Mouse (Mus musculus) forebrain, embryonic 10.5 days (tissue): ENCODE measurements around the gene Tsen54. TPM values are rescaled to one million over a fixed set of nuclear protein-coding genes. Genes with fewer than 3 reads are reported as not detected.
A peak's percentile ranks its signal among the peaks of the same experiment; 100 is the strongest.

ENCODE experiments used
- DNase-seq: peaks from one replicate; pipeline ENCODE4 v3.0.0-alpha.2; 2017; ENCODE audit warnings: low spot score; ENCODE audit errors: extremely low spot score
- H3K27ac ChIP-seq: fragments of 300-500 bp; sonication (generic); 2 replicates; pipeline ENCODE4 v1.5.1; 2016; ENCODE audit warnings: mild to moderate bottlenecking
- H3K27me3 ChIP-seq: fragments of 300-500 bp; sonication (generic); 2 replicates; pipeline ENCODE4 v1.6.1; 2016; ENCODE audit warnings: mild to moderate bottlenecking; ENCODE audit not compliant: poor library complexity, severe bottlenecking
- H3K36me3 ChIP-seq: fragments of 300-500 bp; sonication (generic); replicated peaks from 2 replicates; pipeline ENCODE4 v1.6.1; 2016; ENCODE audit warnings: mild to moderate bottlenecking, moderate library complexity
- H3K4me1 ChIP-seq: fragments of 300-500 bp; sonication (generic); 2 replicates; pipeline ENCODE4 v1.6.1; 2016
- H3K4me3 ChIP-seq: fragments of 300-500 bp; sonication (generic); 2 replicates; pipeline ENCODE4 v1.5.1; 2016; ENCODE audit warnings: mild to moderate bottlenecking, moderate library complexity
- H3K9me3 ChIP-seq: fragments of 300-500 bp; sonication (generic); 2 replicates; pipeline ENCODE4 v1.6.1; 2016; ENCODE audit warnings: mild to moderate bottlenecking, moderate library complexity
- WGBS: fragments of 180-500 bp; shearing (Covaris S2); methylation state at CpG from one replicate; pipeline ENCODE4 v1.1.7; 2016; 5-methylcytosine and 5-hydroxymethylcytosine counted together
- polyA plus RNA-seq: library from polyadenylated mRNA; unstranded; fragments of >200 nt; fragmentation: Nextera tagmentation; extraction: Ambion mirVana; gene quantifications from 2 replicates; pipeline ENCODE4 v1.2.1, GENCODE M21; 2016

Tsen54 gene
- polyA plus RNA-seq, 1 experiment from 2014 or later, result 34.7 TPM

DNA sequence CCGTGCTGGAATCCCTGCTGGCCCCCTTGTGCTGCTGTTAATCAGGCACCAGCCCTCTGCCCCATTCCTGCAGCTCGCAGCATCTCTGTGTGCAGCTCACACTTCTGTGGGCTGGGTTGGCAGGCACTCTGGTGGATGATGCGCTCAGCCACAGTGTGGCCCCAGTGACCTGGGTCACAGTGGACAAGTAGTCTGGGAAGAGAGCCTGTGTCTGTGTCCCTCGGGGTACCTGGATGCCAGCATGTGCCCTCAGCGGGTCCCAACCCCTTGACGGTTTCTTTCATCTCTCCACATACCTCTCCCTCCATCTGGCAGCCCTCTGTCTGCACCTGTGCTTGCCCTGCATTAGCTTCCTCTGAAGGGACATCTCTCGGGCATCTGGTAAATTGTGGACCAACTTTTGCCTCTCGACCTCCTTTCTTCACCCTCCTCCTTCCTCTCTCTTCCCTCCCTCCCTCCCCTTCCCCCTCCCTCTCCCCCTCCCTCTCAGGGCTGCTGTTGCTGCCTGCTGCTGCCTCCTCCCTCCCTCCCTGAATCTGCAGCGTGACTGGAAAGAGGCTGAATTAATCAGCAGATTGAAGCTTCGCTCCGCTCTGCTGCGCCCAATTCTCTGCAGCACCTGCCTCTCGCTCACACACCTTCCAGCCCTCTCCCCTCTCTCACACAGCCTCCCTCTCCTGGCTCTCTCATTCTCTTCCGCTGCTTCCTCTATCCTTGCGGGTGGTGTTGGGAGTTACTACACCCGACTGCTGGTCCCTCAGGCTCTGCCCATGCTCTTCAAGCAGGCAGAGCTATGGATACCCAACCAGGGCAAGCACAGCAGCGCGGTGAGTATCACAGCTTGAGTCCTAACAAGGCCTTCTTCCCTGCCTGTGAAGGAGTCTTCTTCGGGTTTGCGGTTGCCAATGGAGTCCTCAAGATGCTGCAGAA, 34.1 kb upstream of the Tsen54 start:
- DNase-seq, result peak; percentile 52
- H3K4me1 ChIP-seq, result peaks cover 85% of the 10 kb centered on the region
- H3K36me3 ChIP-seq, result peaks cover 8% of the 10 kb centered on the region
- H3K27ac ChIP-seq, result peak overlapping the region; percentile 84
- 10% methylated on average over 20 of the region's 20 CpGs for WGBS
- 0 out of 2 replicates have a peak, but pooled peaks cover 5% of the 10 kb centered on the region for H3K27me3 ChIP-seq
- no peaks in the 10 kb centered on the region for H3K9me3 ChIP-seq
- peak overlapping the region; percentile 40 for H3K4me3 ChIP-seq

DNA sequence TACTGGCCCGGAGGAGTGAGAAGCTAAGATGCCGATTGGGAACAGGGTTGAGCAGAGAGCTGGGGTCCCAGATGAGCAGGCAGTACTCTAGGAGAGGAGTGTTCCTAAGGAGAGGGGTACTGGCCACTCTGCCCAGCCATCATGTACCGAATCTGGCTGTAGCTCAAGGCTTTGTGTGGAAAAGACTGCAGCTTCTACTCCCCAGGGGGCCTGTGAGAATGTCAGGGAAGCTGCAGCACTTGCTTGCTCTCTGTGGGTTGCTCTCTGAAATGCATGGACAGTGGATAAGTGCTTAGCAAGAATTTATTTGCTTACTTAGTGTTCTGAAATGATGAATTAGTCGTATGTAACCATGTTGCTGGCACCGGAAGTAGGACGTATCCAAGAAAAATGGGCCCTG, 28.1 kb upstream of the Tsen54 start:
- no peak overlapping the region for H3K4me3 ChIP-seq
- H3K4me1 ChIP-seq, result peaks cover 36% of the 10 kb centered on the region
- H3K36me3 ChIP-seq, result peaks cover 61% of the 10 kb centered on the region
- H3K27ac ChIP-seq, result 0 out of 2 replicates have a peak overlapping the region, but pooled peaks have one; percentile 45
- H3K27me3 ChIP-seq, result no peaks in the 10 kb centered on the region
- no peaks in the 10 kb centered on the region for H3K9me3 ChIP-seq
- no peak for DNase-seq
- 74% methylated on average over 6 of the region's 6 CpGs for WGBS

DNA sequence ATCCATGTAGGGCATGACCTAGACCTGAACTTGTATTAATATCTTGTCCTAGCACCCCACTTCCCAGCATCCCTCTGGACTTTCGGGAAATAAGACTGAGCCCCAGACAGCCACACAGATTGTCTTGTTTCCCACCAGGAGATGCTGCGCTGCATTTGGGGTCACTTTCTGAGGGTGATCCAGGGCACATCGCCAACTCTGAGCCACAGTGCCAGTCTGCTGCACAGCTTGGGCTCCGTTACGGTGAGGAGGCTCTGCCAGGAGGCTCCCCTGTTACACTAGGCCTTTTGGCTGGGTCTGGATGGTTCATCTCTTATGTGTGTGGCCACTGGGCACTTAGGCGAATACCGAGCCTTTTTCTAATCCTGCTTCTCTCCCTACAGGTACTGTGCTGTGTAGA, 24.7 kb upstream of the Tsen54 start:
- WGBS, result 92% methylated on average over 7 of the region's 7 CpGs
- Histone ChIP-seq H3K4me3 (no peak overlapping the region), H3K4me1 (peaks cover 16% of the 10 kb centered on the region), H3K36me3 (peaks cover 94% of the 10 kb centered on the region), H3K27me3 (no peaks in the 10 kb centered on the region), H3K9me3 (no peaks in the 10 kb centered on the region), H3K27ac (no peak overlapping the region)
- no peak for DNase-seq

DNA sequence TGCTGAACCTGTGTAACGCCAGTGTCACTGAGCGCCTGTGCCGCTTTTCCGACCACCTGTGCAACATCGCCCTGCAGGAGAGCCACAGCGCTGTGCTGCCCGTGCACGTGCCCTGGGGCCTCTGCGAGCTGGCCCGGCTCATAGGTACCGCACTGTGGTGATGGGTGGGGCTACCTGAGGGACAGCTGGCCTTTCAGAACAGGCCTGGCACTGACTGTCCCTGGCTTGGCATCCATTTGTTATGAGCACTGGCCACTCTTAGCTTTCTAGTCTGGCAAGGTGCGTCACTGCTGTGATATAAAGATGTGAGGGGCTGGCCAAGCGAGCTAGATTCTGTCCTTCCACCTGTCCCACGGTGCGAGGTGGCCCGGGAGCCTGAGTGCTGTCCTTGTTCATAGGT, 22.6 kb upstream of the Tsen54 start:
- Histone ChIP-seq H3K27me3 (no peaks in the 10 kb centered on the region), H3K4me3 (no peak overlapping the region), H3K4me1 (0 out of 2 replicates have a peak, but pooled peaks cover 4% of the 10 kb centered on the region), H3K9me3 (no peaks in the 10 kb centered on the region), H3K27ac (no peak overlapping the region), H3K36me3 (peaks cover 98% of the 10 kb centered on the region)
- no peak for DNase-seq
- WGBS, result 94% methylated on average over 16 of the region's 16 CpGs

DNA sequence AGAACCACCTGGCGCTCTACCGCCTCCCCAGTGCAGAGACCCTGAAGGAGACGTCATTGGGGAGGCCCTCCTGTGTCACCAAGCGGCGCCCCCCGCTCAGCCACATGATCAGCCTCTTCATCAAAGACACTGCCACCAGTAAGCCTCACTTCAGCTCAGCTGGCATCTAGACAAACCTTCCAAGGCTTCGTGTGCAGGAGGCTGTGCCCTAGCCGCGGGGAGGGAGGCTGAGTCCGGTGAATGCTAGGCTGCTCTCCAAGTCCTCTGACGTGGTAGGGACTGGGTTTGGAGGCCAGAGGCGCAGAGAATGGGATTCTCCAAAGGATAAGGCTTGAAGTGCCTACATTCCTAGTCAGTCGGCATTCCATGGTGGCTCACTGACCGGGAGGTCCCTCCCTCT, 22.2 kb upstream of the Tsen54 start:
- H3K4me3 ChIP-seq, result no peak overlapping the region
- no peak for DNase-seq
- no peak overlapping the region for H3K27ac ChIP-seq
- H3K9me3 ChIP-seq, result no peaks in the 10 kb centered on the region
- H3K36me3 ChIP-seq, result peaks cover 98% of the 10 kb centered on the region
- H3K27me3 ChIP-seq, result no peaks in the 10 kb centered on the region
- 87% methylated on average over 14 of the region's 14 CpGs for WGBS
- 0 out of 2 replicates have a peak, but pooled peaks cover 4% of the 10 kb centered on the region for H3K4me1 ChIP-seq

DNA sequence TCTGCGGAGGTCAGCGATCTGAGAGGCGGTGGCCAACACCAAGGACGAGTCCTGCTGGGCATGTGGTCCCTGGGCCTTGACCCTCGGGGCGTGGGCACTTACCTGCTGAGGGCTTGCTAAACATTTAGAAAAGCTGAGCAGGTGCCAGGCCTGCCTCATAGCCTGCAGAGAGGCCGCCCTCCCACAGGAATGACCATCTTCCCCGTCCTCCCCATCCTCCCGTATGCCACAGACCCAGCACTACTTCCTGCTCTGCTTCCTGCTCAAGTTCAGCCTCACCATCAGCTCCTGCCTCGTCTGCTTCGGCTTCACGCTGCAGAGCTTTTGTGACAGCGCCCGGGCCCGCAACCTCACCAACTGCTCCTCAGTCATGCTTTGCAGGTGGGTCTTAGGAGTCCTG, 17.6 kb upstream of the Tsen54 start:
- no peak overlapping the region for H3K4me3 ChIP-seq
- no peak for DNase-seq
- WGBS, result 89% methylated on average over 15 of the region's 15 CpGs
- H3K36me3 ChIP-seq, result peaks cover 100% of the 10 kb centered on the region
- no peaks in the 10 kb centered on the region for H3K27me3 ChIP-seq
- H3K27ac ChIP-seq, result no peak overlapping the region
- 0 out of 2 replicates have a peak, but pooled peaks cover 4% of the 10 kb centered on the region for H3K4me1 ChIP-seq
- no peaks in the 10 kb centered on the region for H3K9me3 ChIP-seq

DNA sequence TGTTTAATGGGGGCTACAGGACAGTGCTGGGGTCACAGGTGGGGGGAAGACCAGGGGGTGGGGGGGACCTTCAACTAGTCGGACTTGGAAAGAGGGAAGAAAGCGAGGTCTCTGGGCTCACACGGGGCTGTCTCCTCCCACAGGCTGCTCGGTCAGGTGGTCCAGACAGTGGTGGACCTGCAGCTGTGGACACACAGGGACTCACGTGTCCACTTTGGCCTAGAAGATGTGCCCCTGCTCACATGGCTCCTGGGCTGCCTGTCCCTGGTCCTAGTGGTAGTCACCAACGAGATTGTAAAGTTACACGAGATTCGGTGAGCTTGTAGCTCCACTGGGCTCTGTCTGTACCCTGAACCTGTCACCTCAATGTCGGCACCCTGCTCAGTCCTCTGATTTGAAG, 16.9 kb upstream of the Tsen54 start:
- Histone ChIP-seq H3K27me3 (no peaks in the 10 kb centered on the region), H3K4me1 (0 out of 2 replicates have a peak, but pooled peaks cover 4% of the 10 kb centered on the region), H3K9me3 (no peaks in the 10 kb centered on the region), H3K4me3 (no peak overlapping the region), H3K36me3 (peaks cover 100% of the 10 kb centered on the region), H3K27ac (no peak overlapping the region)
- 87% methylated on average over 9 of the region's 9 CpGs for WGBS
- DNase-seq, result no peak

DNA sequence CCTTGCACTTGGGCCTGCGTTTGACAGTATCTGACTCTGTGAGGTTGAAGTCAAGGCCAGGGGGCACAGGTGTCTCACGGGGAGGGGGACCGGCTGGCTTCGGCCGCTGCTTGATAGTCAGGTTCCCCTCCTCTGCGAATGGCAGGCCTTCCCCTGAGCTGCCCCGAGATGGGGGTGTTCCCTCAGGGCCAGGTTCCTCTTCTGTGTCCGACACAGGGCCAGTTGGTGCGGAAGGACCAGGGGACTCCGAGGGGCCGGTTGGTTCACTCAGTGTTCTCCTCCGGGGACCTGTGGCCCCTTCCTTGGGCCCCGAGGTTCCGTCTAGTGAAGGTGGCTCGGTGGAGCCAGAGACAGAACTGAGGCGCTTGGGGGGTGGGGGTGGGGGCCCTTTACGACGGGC, 13.5 kb upstream of the Tsen54 start:
- Histone ChIP-seq H3K4me3 (no peak overlapping the region), H3K27ac (0 out of 2 replicates have a peak overlapping the region, but pooled peaks have one; percentile 36), H3K9me3 (no peaks in the 10 kb centered on the region), H3K4me1 (no peaks in the 10 kb centered on the region), H3K27me3 (no peaks in the 10 kb centered on the region), H3K36me3 (peaks cover 98% of the 10 kb centered on the region)
- DNase-seq, result no peak
- 93% methylated on average over 18 of the region's 18 CpGs for WGBS

DNA sequence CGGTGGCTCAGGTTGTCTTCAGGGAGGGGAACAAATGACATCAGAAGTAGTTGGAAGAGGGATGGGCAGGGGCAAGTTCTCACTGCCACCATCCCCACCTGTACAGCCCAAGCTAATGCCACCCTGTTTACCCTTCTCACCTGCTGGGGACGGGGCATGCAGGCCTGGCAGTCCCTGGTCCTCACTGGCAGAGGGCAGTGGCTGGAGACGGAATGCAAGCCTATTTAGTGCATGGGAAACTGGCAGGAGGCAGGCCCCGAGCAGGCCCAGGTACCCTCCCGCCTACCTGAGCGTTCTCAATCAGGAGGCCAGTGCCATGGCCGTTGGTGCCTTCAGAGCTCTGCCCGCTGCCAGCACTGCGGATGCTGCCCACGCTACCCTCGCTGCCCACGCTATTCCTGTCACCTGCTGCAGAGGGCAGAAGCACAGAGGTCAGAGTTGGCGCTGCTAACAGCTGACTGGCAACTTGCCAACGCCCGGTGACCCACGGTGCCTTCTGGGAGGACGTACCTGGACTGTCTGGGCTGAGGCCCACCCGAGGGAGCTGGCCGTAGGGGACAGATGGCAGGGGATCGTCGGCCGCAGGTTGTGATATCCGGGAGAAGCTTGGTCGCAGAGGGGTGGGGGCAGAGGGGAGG, 11.3 kb upstream of the Tsen54 start:
- Histone ChIP-seq H3K36me3 (peaks cover 98% of the 10 kb centered on the region), H3K27ac (no peak overlapping the region), H3K4me1 (peaks cover 16% of the 10 kb centered on the region), H3K4me3 (no peak overlapping the region), H3K27me3 (no peaks in the 10 kb centered on the region), H3K9me3 (no peaks in the 10 kb centered on the region)
- DNase-seq, result no peak
- WGBS, result 95% methylated on average over 24 of the region's 24 CpGs

DNA sequence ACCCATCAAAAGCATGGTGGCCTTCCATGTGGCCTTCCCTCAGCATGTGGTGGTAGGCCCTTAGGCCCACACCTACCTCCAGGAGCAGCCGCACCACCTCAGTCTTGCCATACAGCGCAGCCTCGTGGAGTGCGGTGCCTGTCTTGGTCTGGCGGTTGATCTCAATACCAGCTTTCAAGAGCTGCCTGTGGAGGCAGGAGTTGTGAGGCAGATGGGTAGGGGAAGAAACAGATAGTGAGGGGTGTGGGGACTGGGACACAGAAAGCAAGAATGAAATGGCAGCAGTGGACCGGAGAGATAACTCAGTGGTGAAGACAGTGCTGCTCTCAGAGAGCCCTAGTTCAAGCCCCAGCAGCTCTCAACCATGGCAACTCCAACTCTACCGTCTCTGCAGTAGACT, 9.5 kb upstream of the Tsen54 start:
- Histone ChIP-seq H3K36me3 (peaks cover 96% of the 10 kb centered on the region), H3K27ac (peak overlapping the region; percentile 12; the same call in 1 of the 2 replicates), H3K9me3 (no peaks in the 10 kb centered on the region), H3K27me3 (no peaks in the 10 kb centered on the region), H3K4me3 (no peak overlapping the region), H3K4me1 (peaks cover 34% of the 10 kb centered on the region)
- DNase-seq, result no peak
- 94% methylated on average over 7 of the region's 7 CpGs for WGBS

DNA sequence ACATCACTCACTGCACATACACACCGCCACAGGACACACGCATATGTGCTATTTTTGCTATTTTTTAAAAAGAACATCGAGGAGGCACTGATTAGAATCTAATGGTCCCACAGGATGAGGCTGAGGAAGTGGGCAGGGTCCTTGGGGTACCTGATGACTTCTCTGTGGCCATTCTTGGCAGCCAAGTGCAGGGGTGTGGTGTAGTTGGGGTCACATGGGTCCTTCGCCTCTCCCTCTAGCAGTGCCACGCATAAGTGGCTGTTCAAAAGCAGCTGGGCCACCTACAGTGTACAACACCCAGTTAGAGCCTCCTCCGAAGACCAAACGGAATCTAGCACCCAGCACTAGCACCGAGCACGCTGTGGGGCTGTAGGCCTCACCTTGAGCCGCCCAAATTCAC, 8.4 kb upstream of the Tsen54 start:
- Histone ChIP-seq H3K9me3 (no peaks in the 10 kb centered on the region), H3K4me3 (no peak overlapping the region), H3K27ac (0 out of 2 replicates have a peak overlapping the region, but pooled peaks have one; percentile 45), H3K27me3 (no peaks in the 10 kb centered on the region), H3K4me1 (peaks cover 45% of the 10 kb centered on the region), H3K36me3 (peaks cover 96% of the 10 kb centered on the region)
- no peak for DNase-seq
- 91% methylated on average over 10 of the region's 10 CpGs for WGBS

DNA sequence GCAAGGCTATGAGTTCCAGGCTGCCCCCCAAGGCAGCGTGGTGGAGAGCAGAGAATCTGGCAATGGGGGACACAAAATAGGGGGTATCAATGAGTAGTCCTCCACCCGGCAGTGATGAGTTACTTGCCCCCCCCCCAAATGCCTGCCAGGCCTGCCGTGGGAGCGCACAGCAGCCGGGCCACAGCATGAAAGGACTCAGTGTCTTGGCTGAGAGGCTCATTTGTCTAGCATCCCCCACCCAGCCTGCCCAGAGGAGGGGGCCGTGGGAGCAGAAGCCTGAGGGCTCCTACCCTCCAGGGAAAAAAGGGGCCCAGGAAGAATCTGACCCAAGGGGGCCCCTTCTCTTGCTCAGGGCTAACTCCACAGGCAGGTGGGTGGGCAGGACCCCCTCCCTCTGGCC, 7.2 kb upstream of the Tsen54 start:
- peak overlapping the region; percentile 18; the same call in 1 of the 2 replicates for H3K4me3 ChIP-seq
- H3K4me1 ChIP-seq, result peaks cover 57% of the 10 kb centered on the region
- no peak for DNase-seq
- 90% methylated on average over 6 of the region's 6 CpGs for WGBS
- peak overlapping the region; percentile 78 for H3K27ac ChIP-seq
- no peaks in the 10 kb centered on the region for H3K27me3 ChIP-seq
- no peaks in the 10 kb centered on the region for H3K9me3 ChIP-seq
- H3K36me3 ChIP-seq, result peaks cover 95% of the 10 kb centered on the region

DNA sequence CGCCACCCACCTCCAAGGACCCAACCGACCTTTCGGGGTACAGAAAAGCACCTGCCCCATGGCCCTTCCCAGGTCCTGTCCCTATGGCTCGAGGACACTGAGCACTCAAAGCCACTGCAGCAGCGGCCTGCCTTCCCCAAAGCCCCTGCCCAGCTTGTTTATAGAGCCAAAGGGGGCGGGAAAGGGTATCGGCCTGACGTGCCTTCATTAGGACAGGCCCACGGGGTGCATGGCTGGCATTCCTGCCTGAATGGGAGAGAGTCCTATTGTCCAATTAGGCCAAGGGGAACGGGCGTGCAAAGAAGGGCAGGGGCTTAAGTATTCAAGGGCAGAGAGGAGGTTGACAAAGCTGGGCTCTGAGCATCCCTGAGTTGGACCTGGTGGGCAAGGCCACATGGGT, 6.6 kb upstream of the Tsen54 start:
- H3K27me3 ChIP-seq, result no peaks in the 10 kb centered on the region
- peak overlapping the region; percentile 78 for H3K27ac ChIP-seq
- H3K36me3 ChIP-seq, result peaks cover 88% of the 10 kb centered on the region
- no peaks in the 10 kb centered on the region for H3K9me3 ChIP-seq
- H3K4me1 ChIP-seq, result peaks cover 63% of the 10 kb centered on the region
- peak overlapping the region; percentile 18; the same call in 1 of the 2 replicates for H3K4me3 ChIP-seq
- no peak for DNase-seq
- 63% methylated on average over 11 of the region's 11 CpGs for WGBS
